Mouse (Mus musculus): ENCODE measurements around the gene Mrps6. TPM values are rescaled to one million over a fixed set of nuclear protein-coding genes. Genes with fewer than 3 reads are reported as not detected.

Mrps6 gene
- polyA plus RNA-seq (2012; rRNA removed): 63.4 and 64.4 TPM in 2 replicates

- peak; percentile 93 for DNase-seq (ENCODE audit: low spot score)
These were observed at the start of gene Mrps6, which contains the start of the genes Gm49711 and Slc5a3 for GRCm38 (mm10) chr16:92057852-92058643. Gene Mrps6, plus strand, starts transcription at chr16:92058270. Gene Gm49711, plus strand, starts transcription at chr16:92058316. Gene Slc5a3, plus strand, starts transcription at chr16:92058322.

- no peak for DNase-seq (ENCODE audit: low spot score)
These were observed 48.5 kb upstream of the Mrps6 start for GRCm38 (mm10) chr16:92009586-92009985.

- DNase-seq (ENCODE audit: low spot score): no peak
These were observed 41.3 kb upstream of the Mrps6 start for GRCm38 (mm10) chr16:92016792-92017191.

GRCm38 (mm10) chr16:92019141-92020118 lies 38.6 kb upstream of the Mrps6 start:
- DNase-seq (ENCODE audit: low spot score): no peak

- no peak for DNase-seq (ENCODE audit: low spot score)
These were observed 36.2 kb upstream of the Mrps6 start for GRCm38 (mm10) chr16:92021656-92022400.

- DNase-seq (ENCODE audit: low spot score): no peak
These were observed 35.4 kb upstream of the Mrps6 start for GRCm38 (mm10) chr16:92022494-92023283.

- DNase-seq (ENCODE audit: low spot score): no peak
These were observed 24.8 kb upstream of the Mrps6 start for GRCm38 (mm10) chr16:92033286-92033685.

GRCm38 (mm10) chr16:92034676-92035075 lies 23.4 kb upstream of the Mrps6 start:
- DNase-seq (ENCODE audit: low spot score): no peak

- no peak for DNase-seq (ENCODE audit: low spot score)
These were observed 21.4 kb upstream of the Mrps6 start for GRCm38 (mm10) chr16:92036701-92037100.

GRCm38 (mm10) chr16:92037891-92038607 lies 20.0 kb upstream of the Mrps6 start:
- DNase-seq (ENCODE audit: low spot score): no peak

- DNase-seq (ENCODE audit: low spot score): no peak
These were observed 18.6 kb upstream of the Mrps6 start for GRCm38 (mm10) chr16:92039421-92039820.

GRCm38 (mm10) chr16:92039966-92040365 lies 18.1 kb upstream of the Mrps6 start:
- no peak for DNase-seq (ENCODE audit: low spot score)

- DNase-seq (ENCODE audit: low spot score): no peak
These were observed 6.2 kb upstream of the Mrps6 start for GRCm38 (mm10) chr16:92051777-92052310.

GRCm38 (mm10) chr16:92052569-92052968 lies 5.5 kb upstream of the Mrps6 start:
- no peak for DNase-seq (ENCODE audit: low spot score)

- DNase-seq (ENCODE audit: low spot score): no peak
These were observed 1.4 kb upstream of the Mrps6 start for GRCm38 (mm10) chr16:92056711-92057110.

GRCm38 (mm10) chr16:92057456-92057851 lies 616 bp upstream of the Mrps6 start:
- no peak for DNase-seq (ENCODE audit: low spot score)

- no peak for DNase-seq (ENCODE audit: low spot score)
These were observed 862 bp downstream of the Mrps6 start for GRCm38 (mm10) chr16:92058644-92059620.

- no peak for DNase-seq (ENCODE audit: low spot score)
These were observed 2.1 kb downstream of the Mrps6 start for GRCm38 (mm10) chr16:92060213-92060612.

GRCm38 (mm10) chr16:92061586-92061985 lies 3.5 kb downstream of the Mrps6 start:
- no peak for DNase-seq (ENCODE audit: low spot score)
